Mouse (Mus musculus) thymus, adult 2 months (tissue): Measurements from ENCODE around the gene Mindy4.

ENCODE experiments used
- CTCF ChIP-seq: fragments of 200-500 bp; IDR thresholded peaks from 2 replicates; pipeline ENCODE4 v1.5.1; 2012; ENCODE audit warnings: mild to moderate bottlenecking, control low read depth, low read length, moderate library complexity, borderline replicate concordance; ENCODE audit not compliant: control insufficient read depth, poor library complexity, insufficient read depth; ENCODE audit errors: extremely low read depth
- POLR2A ChIP-seq: fragments of 200-500 bp; IDR thresholded peaks from 2 replicates; pipeline ENCODE4 v1.6.1; 2012; ENCODE audit warnings: mild to moderate bottlenecking, low read length, control low read depth, moderate library complexity; ENCODE audit not compliant: control insufficient read depth, poor library complexity, insufficient read depth; ENCODE audit errors: extremely low read depth

DNA sequence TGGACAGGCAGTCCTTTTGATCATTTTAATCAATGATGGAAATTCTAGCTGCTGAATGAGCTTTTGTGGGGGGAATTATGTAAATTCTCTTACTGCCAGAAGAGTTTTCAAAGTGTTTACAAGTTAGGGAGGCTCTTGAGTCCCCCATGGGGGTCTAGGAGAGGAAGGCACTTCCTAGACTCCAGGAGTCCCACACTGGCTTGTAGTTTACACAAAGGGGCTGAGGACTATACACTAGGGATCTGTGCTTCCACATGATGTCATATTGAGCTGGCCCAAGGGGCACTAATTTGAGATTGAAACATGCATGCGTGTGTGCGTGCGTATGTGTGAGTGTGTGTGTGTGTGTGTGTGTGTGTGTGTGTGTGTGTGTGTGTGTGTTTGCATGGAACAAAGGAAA lies 748 bp downstream of the Mindy4 start:
- no peak for TF ChIP-seq CTCF
- TF ChIP-seq POLR2A: no peak
